Mouse (Mus musculus) C2C12 (cell line): ENCODE measurements around the gene Pan3. TPM values are rescaled to one million over a fixed set of nuclear protein-coding genes. Genes with fewer than 3 reads are reported as not detected.

ENCODE experiments used
- H3K27me3 ChIP-seq: one replicate; pipeline ENCODE4 v1.6.1; 2011; ENCODE audit not compliant: control insufficient read depth, insufficient read depth, insufficient read length
- H3K36me3 ChIP-seq: one replicate; pipeline ENCODE4 v1.6.1; 2011; ENCODE audit not compliant: control insufficient read depth, insufficient read depth
- H3K4me3 ChIP-seq: one replicate; pipeline ENCODE4 v1.5.1; 2011; ENCODE audit warnings: mild to moderate bottlenecking, control low read depth; ENCODE audit not compliant: poor library complexity, insufficient read depth, severe bottlenecking
- H3K79me2 ChIP-seq: one replicate; pipeline ENCODE4 v1.6.1; 2011; ENCODE audit not compliant: control insufficient read depth, insufficient read depth
- H3K79me3 ChIP-seq: one replicate; pipeline ENCODE4 v1.6.1; 2011; ENCODE audit warnings: low read depth, control low read depth
- H3ac ChIP-seq: one replicate; pipeline ENCODE3; 2011; ENCODE audit warnings: low read depth; ENCODE audit not compliant: control insufficient read depth, insufficient read length
- CEBPB ChIP-seq: IDR thresholded peaks from one replicate; pipeline ENCODE4 v1.6.1; 2011; ENCODE audit warnings: low read depth, mild to moderate bottlenecking, control low read depth, moderate library complexity
- CTCF ChIP-seq: IDR thresholded peaks from one replicate; pipeline ENCODE4 v1.5.1; 2011; ENCODE audit not compliant: control insufficient read depth, insufficient read depth, insufficient read length
- FOSL1 ChIP-seq: IDR thresholded peaks from one replicate; pipeline ENCODE4 v1.8.0; 2011; ENCODE audit warnings: mild to moderate bottlenecking, low read length; ENCODE audit not compliant: poor library complexity, insufficient read depth, severe bottlenecking
- MAX ChIP-seq: IDR thresholded peaks from one replicate; pipeline ENCODE4 v1.6.1; 2011; ENCODE audit warnings: mild to moderate bottlenecking, control low read depth
- MYOD1 ChIP-seq: IDR thresholded peaks from one replicate; pipeline ENCODE4 v1.6.1; 2011; ENCODE audit warnings: low read depth; ENCODE audit not compliant: control insufficient read depth, insufficient read length
- MYOG ChIP-seq: IDR thresholded peaks from one replicate; pipeline ENCODE4 v1.6.1; 2011; ENCODE audit not compliant: control insufficient read depth, insufficient read length; ENCODE audit errors: extremely low read depth
- USF1 ChIP-seq: IDR thresholded peaks from one replicate; pipeline ENCODE4 v1.6.1; 2011; ENCODE audit warnings: low read depth, mild to moderate bottlenecking, control low read depth, moderate library complexity
- polyA plus RNA-seq: library from polyadenylated mRNA; unstranded; fragments of >200 nt; fragmentation: generic; extraction: Trizol; gene quantifications from one replicate; pipeline ENCODE4 v1.2.1, GENCODE M21; 2012; ENCODE audit warnings: missing spikeins

The Pan3 gene
- polyA plus RNA-seq, 1 experiment: 12.8 TPM

DNA sequence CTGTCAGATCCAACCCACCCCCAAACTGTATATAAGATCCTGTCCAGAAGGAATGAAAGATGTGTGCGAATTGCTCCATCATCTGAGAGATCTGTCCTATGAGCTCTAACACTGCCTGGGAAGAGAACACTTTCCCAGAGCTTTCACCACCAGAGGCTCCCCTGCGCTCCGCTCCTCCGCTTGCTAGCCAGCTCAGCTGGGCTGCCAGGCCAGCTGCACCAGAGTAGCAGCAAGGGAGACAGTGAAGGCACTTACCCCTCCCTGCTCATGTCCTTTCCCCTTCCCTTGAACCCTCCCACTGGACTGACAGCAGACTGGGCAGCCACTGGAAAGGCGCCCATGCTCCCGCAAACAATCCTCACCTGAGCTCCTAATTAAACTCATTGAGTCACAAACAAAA, 6.3 kb upstream of the Pan3 start:
- Histone ChIP-seq H3K36me3 (no peaks in the 10 kb centered on the region), H3K27me3 (no peaks in the 10 kb centered on the region), H3K4me3 (no peak overlapping the region), H3K79me2 (no peaks in the 10 kb centered on the region), H3ac (no peak overlapping the region), H3K79me3 (no peaks in the 10 kb centered on the region)
- TF ChIP-seq MYOD1 (no peak), MAX (no peak), CEBPB (no peak), FOSL1 (no peak), MYOG (no peak), CTCF (no peak), USF1 (no peak)

DNA sequence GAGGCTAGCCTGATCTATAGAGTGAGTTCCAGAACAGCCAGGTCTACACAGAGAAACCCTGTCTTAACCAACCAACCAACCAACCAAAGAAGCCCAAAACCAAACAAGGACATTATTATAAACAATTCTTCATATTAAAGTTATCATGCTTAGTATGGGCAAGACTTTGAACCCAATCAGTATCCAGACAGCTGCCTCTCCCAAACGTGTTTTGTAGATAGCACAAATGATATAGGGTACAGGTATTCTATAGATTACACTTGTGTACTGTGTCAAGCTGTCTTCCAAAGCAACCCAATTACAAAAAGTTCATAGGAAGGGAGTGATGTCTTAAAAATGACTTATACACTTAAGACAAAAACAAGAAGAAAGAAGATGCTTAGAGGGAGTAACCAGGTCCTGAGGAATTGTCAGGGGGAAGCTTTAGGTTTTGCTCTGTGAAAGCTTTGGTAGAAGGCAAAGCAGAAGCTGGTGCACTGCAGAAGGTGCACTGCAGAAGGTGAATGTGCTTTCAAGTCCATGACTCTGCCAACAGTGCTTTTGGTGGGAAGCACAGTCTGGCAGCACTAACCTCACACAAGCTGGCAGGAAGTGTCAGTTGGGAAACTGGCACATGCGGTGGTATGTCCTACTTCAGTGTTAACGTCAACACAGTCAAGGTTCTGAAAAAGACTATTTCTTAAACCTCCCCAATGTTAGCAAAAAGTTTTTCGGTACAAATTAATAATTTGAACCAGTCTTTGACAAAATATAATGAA, 3.7 kb upstream of the Pan3 start:
- H3ac ChIP-seq: no peak overlapping the region
- no peak for TF ChIP-seq CTCF
- TF ChIP-seq MAX: no peak
- no peak for TF ChIP-seq FOSL1
- TF ChIP-seq USF1: no peak
- no peak for TF ChIP-seq MYOD1
- TF ChIP-seq CEBPB: no peak
- TF ChIP-seq MYOG: no peak
- no peak overlapping the region for H3K4me3 ChIP-seq
- no peaks in the 10 kb centered on the region for H3K36me3 ChIP-seq
- peaks cover 2% of the 10 kb centered on the region for H3K79me3 ChIP-seq
- H3K27me3 ChIP-seq: no peaks in the 10 kb centered on the region
- H3K79me2 ChIP-seq: peaks cover 18% of the 10 kb centered on the region

DNA sequence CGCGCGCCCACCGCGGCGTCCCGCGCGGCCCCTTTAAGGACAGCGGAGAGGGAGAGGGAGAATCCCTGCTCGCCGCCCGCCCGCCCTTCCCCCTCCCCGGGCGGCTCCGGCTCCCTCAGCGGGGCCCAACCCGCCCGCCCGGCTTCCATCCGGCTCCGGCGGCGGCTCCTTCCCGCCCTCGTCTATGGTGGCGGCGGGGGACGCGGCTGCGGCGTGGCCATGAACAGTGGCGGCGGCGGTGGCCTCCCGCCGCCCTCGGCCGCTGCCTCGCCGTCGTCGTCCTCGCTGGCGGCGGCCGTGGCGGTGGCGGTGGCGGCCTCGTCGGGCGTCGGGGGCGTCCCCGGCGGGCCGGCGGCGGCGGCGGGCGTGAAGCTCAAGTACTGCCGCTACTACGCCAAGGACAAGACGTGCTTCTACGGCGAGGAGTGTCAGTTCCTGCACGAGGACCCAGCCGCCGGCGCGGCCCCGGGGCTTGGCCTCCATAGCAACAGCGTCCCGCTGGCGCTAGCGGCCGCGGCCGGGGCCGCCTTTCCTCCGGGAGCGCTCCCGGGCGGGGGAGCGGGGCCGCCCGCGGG, 487 bp downstream of the Pan3 start:
- peak overlapping the region; percentile 79 for H3K4me3 ChIP-seq
- peaks cover 60% of the 10 kb centered on the region for H3K79me2 ChIP-seq
- no peak for TF ChIP-seq USF1
- TF ChIP-seq MAX: no peak
- no peak for TF ChIP-seq CTCF
- TF ChIP-seq CEBPB: no peak
- no peak for TF ChIP-seq MYOG
- TF ChIP-seq MYOD1: no peak
- peaks cover 41% of the 10 kb centered on the region for H3K79me3 ChIP-seq
- peaks cover 11% of the 10 kb centered on the region for H3K36me3 ChIP-seq
- peak overlapping the region; percentile 100 for H3ac ChIP-seq
- no peaks in the 10 kb centered on the region for H3K27me3 ChIP-seq

DNA sequence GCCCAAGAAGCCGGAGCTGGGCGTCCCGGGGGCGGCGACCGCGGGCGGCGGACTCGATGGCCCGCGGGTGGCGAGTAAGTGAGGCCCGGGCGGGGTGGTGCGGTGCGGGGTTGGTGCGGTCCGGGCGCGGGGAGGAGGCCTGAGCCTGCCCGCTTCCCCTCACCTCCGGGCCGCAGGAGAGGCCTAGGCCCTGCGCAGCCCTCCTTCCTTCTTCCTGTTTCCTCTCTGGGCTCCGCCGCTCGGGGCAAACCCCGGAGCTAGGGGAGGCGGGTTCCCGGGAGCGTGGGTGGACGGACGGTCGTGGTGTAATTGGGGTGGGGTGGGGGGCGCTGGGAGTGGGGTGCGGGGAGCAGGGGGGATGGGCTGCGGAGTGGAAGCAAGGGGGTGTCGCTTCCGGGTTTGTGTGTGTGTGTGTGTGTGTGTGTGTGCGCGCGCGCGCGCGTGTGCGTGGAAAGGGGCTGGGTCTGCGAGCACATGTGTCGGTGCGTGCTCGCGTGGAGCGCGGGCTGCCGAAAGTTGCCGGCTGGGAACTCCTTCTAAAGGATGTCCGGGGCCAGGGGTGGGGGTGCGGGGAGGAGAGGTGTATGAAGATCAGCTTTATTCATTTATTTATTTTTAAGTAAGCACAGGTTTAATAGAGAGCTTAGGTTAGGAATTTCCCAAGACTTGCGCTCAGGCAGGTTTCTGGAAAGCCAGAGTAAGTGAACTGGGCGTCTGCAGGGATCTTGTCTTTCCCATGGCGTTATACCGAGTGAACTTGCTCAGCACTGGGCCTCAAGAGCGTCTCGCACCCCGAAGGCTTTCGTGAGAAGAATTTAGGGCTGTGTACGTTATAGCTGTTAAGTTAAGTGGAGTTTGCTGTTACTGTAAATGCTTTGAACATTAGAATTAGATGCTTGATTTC, 1.2 kb downstream of the Pan3 start:
- TF ChIP-seq MAX: peak; percentile 68
- no peak for TF ChIP-seq MYOD1
- Histone ChIP-seq H3K27me3 (no peaks in the 10 kb centered on the region), H3K79me3 (peaks cover 46% of the 10 kb centered on the region), H3K36me3 (peaks cover 11% of the 10 kb centered on the region), H3ac (peak overlapping the region; percentile 100), H3K79me2 (peaks cover 68% of the 10 kb centered on the region), H3K4me3 (peak overlapping the region; percentile 79)

DNA sequence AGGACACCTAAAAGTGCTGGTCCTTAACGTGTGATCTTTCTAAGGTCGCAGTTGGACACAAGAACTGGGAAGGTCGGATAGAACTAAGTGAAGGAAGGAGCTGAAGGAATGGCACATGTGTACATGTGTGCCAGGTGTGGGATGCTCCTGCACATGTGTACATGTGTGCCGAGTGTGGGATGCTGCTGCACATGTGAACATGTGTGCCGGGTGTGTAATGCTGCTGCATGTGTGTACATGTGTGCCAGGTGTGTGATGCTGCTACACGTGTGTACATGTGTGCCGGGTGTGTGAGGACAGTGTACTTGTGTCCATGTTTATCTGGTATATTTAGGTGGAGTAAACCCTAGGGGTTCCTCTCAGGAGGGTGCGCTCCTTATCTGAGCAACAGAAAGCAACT, 3.0 kb downstream of the Pan3 start:
- H3K36me3 ChIP-seq: peaks cover 11% of the 10 kb centered on the region
- TF ChIP-seq MYOD1: no peak
- no peak for TF ChIP-seq FOSL1
- TF ChIP-seq CTCF: no peak
- TF ChIP-seq MAX: no peak
- TF ChIP-seq MYOG: no peak
- no peak for TF ChIP-seq USF1
- TF ChIP-seq CEBPB: no peak
- peaks cover 85% of the 10 kb centered on the region for H3K79me2 ChIP-seq

DNA sequence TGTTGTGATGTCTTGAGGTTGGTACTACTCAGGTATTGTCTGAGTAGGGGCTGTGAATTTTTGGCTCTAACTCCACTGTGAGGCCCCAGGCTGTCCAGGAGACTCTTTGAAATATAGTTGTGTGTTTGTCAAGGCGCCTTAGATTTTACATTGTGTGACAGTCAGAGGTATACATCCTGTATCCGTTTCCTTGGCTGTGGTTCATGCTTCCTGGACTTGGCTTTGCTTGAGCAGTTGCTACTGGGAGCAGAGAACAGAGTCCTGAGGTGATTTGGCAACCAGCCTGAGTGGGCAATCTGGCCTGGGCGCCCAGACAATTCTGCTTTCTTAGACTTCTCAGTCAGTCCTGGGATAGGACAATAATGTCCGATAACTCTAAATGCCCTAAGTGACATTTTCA, 5.3 kb downstream of the Pan3 start:
- H3K79me2 ChIP-seq: peaks cover 100% of the 10 kb centered on the region
- TF ChIP-seq USF1 (no peak), MAX (no peak), MYOD1 (no peak), CTCF (no peak), MYOG (no peak), CEBPB (no peak), FOSL1 (no peak)

More for the DNA sequence above, 3.0 kb downstream of the Pan3 start:
- Histone ChIP-seq H3K27me3 (no peaks in the 10 kb centered on the region), H3K4me3 (no peak overlapping the region), H3ac (no peak overlapping the region), H3K79me3 (peaks cover 64% of the 10 kb centered on the region)

More for the DNA sequence above, 5.3 kb downstream of the Pan3 start:
- Histone ChIP-seq H3K4me3 (no peak overlapping the region), H3K27me3 (no peaks in the 10 kb centered on the region), H3K36me3 (peaks cover 25% of the 10 kb centered on the region), H3ac (no peak overlapping the region), H3K79me3 (peaks cover 84% of the 10 kb centered on the region)
